Mouse (Mus musculus) lung, postnatal 4 days (tissue): ENCODE results near the gene Gba2.

Source experiments
- DNase-seq, 2 experiments: peaks; one replicate each; pipeline ENCODE4 v3.0.0; 2021

The Gba2 gene

GRCm38 (mm10) chr4:43580721-43581120 is 2.0 kb upstream of the Gba2 start:
- DNase-seq: no peak

GRCm38 (mm10) chr4:43579731-43580130 is 1.1 kb upstream of the Gba2 start:
- DNase-seq: no peak

DNA sequence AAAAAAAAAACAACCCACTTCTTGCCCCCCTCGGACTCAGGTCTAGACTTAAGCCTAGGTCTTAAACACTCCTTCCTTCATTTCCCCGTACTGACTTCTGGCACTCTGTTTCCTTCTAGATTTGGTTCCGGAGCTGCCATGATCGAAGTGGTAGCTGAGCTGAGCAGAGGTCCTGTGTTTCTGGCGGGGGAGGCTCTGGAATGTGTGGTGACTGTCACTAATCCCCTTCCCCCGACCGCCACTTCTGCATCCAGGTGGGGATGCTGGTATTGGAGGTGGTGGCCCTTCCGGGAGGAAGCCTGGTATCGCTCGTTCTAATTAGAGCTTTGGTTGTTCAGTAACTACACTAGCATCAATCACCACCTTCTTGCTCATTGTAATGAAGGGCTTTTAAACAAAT is 583 bp upstream of the Gba2 start:
- DNase-seq: no peak

DNA sequence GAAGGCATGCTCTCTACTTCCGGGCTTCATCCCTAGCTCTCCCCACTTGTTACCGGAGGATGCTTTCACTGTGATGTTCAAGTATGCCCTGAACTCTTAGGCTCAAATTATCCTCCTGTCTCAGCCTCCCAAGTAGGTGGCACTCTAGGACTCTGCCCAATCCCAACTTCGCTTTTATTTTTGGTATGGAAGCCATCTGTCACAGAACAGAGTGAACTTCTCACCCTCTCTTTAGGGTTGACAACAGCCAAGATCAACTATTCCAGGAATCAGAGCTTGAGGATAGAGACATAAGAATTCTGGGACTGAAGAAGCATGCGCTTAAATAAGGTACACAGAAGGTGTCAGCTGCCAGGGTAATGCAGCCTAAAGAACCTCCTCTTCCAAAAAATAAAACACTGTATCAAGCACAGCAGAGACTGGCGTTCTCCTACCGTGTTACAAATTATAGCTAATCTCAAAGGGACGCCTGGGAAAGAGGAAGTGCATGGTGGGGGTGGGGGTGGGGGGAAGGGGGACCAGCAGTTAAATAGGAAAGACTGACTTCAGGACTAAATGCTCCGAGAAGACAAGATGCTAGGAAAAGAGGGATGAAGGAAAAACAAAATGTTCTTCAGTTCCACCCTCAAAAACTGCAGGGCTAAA is 1.3 kb downstream of the Gba2 start:
- DNase-seq: no peak

DNA sequence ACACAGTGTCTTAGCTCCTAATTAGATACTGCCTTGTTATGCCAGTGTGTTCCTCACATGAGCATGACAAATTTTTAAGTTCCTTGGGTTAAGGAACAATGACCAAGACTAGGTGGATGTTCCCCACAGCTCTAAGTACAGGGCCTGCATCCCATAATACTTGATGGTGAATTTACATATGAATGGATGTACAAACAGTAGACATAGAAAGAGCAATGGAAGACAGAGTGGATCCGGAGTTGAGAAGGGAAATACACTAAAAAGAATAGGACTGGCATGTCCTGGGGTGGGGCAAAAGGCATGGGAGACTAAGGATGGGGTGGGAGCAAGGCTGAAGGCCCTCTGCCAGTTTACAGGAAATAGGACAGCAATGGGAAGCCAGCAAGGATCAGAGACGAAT is 3.3 kb downstream of the Gba2 start:
- no peak for DNase-seq

- no peak for DNase-seq
Measured at GRCm38 (mm10) chr4:43573561-43573960, 5.1 kb downstream of the Gba2 start.

- DNase-seq: no peak
Measured at GRCm38 (mm10) chr4:43571395-43572045, 7.2 kb downstream of the Gba2 start.

GRCm38 (mm10) chr4:43567140-43567539 is 11.5 kb downstream of the Gba2 start:
- DNase-seq: no peak

- no peak for DNase-seq
Measured at GRCm38 (mm10) chr4:43564231-43564630, 14.4 kb downstream of the Gba2 start.

DNA sequence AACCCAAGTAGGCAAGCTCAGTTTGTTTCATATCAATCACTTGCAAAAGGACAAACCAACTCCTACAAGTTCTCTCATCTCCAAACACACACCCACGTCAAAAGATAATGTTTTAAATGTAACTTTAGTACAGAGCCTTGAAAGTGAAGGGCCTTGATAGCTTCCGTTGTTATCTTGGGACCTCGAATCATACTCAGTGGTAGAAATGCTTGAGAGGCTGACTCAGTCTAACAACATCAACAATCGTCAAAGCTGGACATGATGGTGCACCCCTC is 15.1 kb downstream of the Gba2 start:
- no peak for DNase-seq

DNA sequence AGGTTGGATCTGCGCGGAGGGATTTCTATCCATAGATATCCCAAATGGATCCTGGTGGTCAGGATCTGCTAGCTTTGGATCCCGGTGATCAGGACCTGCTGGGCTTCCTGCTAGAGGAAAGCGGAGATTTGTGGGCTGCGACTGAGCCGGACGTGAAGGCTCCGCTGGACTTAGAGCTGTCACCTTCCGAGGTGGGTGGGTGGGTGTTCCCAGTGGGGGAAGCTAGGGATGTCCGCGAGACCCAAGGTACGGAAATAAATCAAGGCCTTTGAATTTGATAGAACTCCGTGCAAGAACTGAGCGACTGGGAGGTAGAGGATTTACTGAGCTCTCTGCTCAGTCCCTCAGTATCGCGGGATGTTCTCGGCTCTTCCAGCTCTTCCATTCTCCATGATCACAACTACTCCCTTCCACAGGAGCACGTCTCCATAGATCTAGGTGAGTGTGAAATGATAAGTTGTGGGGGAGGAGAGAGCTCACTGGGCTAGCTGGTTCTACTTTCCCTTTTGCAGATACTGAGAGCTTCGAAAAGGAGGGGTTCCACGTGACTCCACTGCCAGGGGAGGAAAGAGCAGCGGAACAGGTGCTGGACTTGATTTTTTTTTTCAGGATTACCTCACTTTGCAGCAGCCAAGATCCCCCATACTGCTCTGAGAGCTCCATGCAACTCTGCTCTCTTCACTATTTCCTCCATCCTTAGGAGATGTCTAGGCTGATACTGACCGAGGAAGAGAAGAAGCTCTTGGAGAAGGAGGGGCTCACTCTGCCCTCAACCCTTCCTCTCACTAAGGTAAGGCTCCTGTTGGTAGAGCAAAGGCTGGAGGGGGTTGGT is 15.7 kb downstream of the Gba2 start:
- DNase-seq: no peak

- peak; percentile 95 to 96 for DNase-seq
Measured at GRCm38 (mm10) chr4:43561997-43562768, 16.5 kb downstream of the Gba2 start, which contains the start of the genes Creb3 and Tln1. TSS of gene Creb3 (plus strand) at chr4:43562332. TSS of gene Tln1 (minus strand) at chr4:43562691.

DNA sequence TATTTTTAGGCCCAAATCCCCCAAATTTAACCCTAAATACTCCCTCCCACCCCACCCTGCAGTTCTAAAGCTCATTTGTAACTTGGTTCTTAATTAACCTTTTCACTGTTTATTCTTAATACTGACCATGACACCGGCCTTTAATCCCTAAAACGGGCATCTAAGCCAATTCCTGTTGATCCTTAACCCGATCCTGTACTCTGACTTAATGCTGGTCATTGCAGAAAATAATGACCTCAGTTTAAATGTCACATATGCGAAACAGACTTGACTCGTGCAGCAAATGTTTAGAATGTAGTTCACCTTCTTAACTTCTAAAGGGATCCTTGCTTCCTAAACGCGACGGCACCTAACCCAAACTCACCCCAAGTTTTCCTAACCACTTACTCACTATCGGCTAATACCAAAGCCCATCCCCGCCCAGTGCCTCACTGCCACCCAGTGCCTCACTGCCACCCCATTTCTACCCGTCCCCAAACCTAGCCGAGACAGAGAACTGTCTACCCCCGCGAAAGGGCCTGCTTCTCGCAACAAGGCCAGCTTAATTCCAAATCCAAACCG is 17.2 kb downstream of the Gba2 start:
- DNase-seq: no peak

GRCm38 (mm10) chr4:43560976-43561375 is 17.7 kb downstream of the Gba2 start:
- DNase-seq: peak in 1 of 2 experiments; percentile 17

- peak; percentile 83 to 86 for DNase-seq
Measured at GRCm38 (mm10) chr4:43560243-43560611, 18.4 kb downstream of the Gba2 start.

- DNase-seq: peak in 1 of 2 experiments; percentile 21
Measured at GRCm38 (mm10) chr4:43559519-43560242, 19.0 kb downstream of the Gba2 start.

GRCm38 (mm10) chr4:43558631-43559356 is 19.9 kb downstream of the Gba2 start:
- peak; percentile 88 to 91 for DNase-seq

GRCm38 (mm10) chr4:43558028-43558630 is 20.5 kb downstream of the Gba2 start:
- peak; percentile 43 to 75 for DNase-seq

- DNase-seq: peak in 1 of 2 experiments; percentile 20
Measured at GRCm38 (mm10) chr4:43555926-43556325, 22.7 kb downstream of the Gba2 start.

DNA sequence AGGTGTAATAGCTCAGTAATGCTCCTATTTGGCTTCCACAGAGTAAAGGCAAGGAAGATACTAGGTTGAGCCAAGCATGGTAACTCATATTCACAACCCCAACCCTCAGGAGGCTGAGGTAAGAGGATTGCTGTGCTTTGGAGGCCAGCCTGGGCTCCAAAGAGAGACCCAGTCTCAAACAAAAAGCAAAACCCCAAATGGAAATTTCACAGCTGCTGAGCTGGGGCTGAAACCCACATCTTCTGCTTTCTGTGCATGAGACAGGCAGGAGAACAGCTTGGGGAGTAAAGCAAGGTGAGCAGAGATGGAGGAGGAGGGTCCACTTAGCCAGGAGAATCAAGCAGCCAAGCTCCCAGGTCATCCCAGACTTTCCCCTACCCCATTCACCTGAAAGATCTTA is 24.8 kb downstream of the Gba2 start:
- DNase-seq: no peak

- DNase-seq: no peak
Measured at GRCm38 (mm10) chr4:43552437-43552836, 26.2 kb downstream of the Gba2 start.
